Mouse (Mus musculus) CH12.LX (cell line): ENCODE measurements at regions not wholly inside any gene's neighbourhood (a gene's known extent, or its start where the extent isn't known, plus 50 kb on each side); places are given as distances from the start of the nearest gene placed in this dataset.

Experiments
- DNase-seq: peaks from one replicate; pipeline ENCODE4 v3.0.0-alpha.2; 2013; ENCODE audit errors: extremely low read depth
- H3K27ac ChIP-seq: 2 replicates; pipeline ENCODE4 v1.5.1; 2012; ENCODE audit warnings: low read depth, mild to moderate bottlenecking, control low read depth, moderate library complexity; ENCODE audit not compliant: insufficient read depth
- H3K27me3 ChIP-seq: replicated peaks from 2 replicates; pipeline ENCODE3; 2012; ENCODE audit warnings: inconsistent platforms
- H3K36me3 ChIP-seq, 2 experiments: replicated peaks in 1 of 2; 2 replicates each; pipeline versions ENCODE3 to v1.6.1; 2012; ENCODE audit warnings: inconsistent platforms in 1 of 2, low read length in 1 of 2, mild to moderate bottlenecking in 1 of 2, mixed read lengths in 1 of 2, moderate library complexity in 1 of 2; ENCODE audit not compliant: control insufficient read depth in 1 of 2, insufficient read depth in 1 of 2
- H3K4me1 ChIP-seq, 2 experiments: 2 replicates each; pipeline ENCODE4 v1.6.1; 2012; ENCODE audit warnings: inconsistent platforms in 1 of 2, moderate library complexity in 1 of 2; ENCODE audit not compliant: insufficient read depth in 2 of 2, control insufficient read depth in 1 of 2
- H3K4me2 ChIP-seq: 2 replicates; pipeline ENCODE4 v1.6.1; 2012; ENCODE audit warnings: low read depth, mild to moderate bottlenecking, control low read depth; ENCODE audit not compliant: poor library complexity, insufficient read depth, severe bottlenecking
- H3K4me3 ChIP-seq, 3 experiments: fragments of 150-350 bp in 1 of 3; sonication (generic) in 1 of 3; replicated peaks in 1 of 3; 2 replicates each; pipeline versions ENCODE3 to v1.5.1; 2011 to 2012; ENCODE audit warnings: low read depth in 2 of 3, low read length in 2 of 3, mild to moderate bottlenecking in 2 of 3, moderate library complexity in 2 of 3, control low read depth in 1 of 3, improper control_type of control experiment in 1 of 3, inconsistent platforms in 1 of 3, mixed read lengths in 1 of 3; ENCODE audit not compliant: poor library complexity in 1 of 3
- H3K79me2 ChIP-seq: replicated peaks from 2 replicates; pipeline ENCODE4 v1.6.1; 2012; ENCODE audit warnings: mild to moderate bottlenecking, moderate library complexity; ENCODE audit not compliant: control insufficient read depth, poor library complexity, insufficient read depth, severe bottlenecking; ENCODE audit errors: extremely low read depth
- H3K9ac ChIP-seq: 2 replicates; pipeline ENCODE4 v1.6.1; 2012; ENCODE audit warnings: low read depth, mild to moderate bottlenecking, control low read depth, moderate library complexity; ENCODE audit not compliant: insufficient read depth
- H3K9me3 ChIP-seq: replicated peaks from 2 replicates; pipeline ENCODE3; 2012; ENCODE audit warnings: low read length, inconsistent platforms, mixed read lengths
- CHD2 ChIP-seq: IDR thresholded peaks from 2 replicates; pipeline ENCODE4 v1.6.1; 2011; ENCODE audit warnings: low read length, improper control_type of control experiment
- ELF1 ChIP-seq: IDR thresholded peaks from 2 replicates; pipeline ENCODE4 v1.6.1; 2014; ENCODE audit warnings: low read depth, mild to moderate bottlenecking, inconsistent platforms, low read length, improper control_type of control experiment
- EP300 ChIP-seq: IDR thresholded peaks from 2 replicates; pipeline ENCODE4 v1.6.1; 2011; ENCODE audit warnings: low read length, improper control_type of control experiment
- GABPA ChIP-seq: IDR thresholded peaks from 2 replicates; pipeline ENCODE4 v1.6.1; 2012; ENCODE audit warnings: low read depth, low read length, improper control_type of control experiment, inconsistent platforms; ENCODE audit not compliant: insufficient replicate concordance
- HCFC1 ChIP-seq: IDR thresholded peaks from 2 replicates; pipeline ENCODE4 v1.6.1; 2012; ENCODE audit warnings: low read depth, mild to moderate bottlenecking, inconsistent platforms, low read length, improper control_type of control experiment
- KAT2A ChIP-seq: IDR thresholded peaks from 2 replicates; pipeline ENCODE4 v1.6.1; 2012; ENCODE audit warnings: low read length, improper control_type of control experiment, inconsistent platforms; ENCODE audit not compliant: insufficient replicate concordance
- MAFK ChIP-seq: IDR thresholded peaks from 2 replicates; pipeline ENCODE4 v1.6.1; 2011; ENCODE audit warnings: low read length, improper control_type of control experiment; ENCODE audit not compliant: insufficient replicate concordance
- MXI1 ChIP-seq: IDR thresholded peaks from 2 replicates; pipeline ENCODE4 v1.6.1; 2011; ENCODE audit warnings: mild to moderate bottlenecking, low read depth, low read length, improper control_type of control experiment
- POLR2A ChIP-seq: IDR thresholded peaks from 2 replicates; pipeline ENCODE4 v1.6.1; 2011; ENCODE audit warnings: low read depth, mild to moderate bottlenecking, improper control_type of control experiment, low read length
- RCOR1 ChIP-seq: conservative IDR thresholded peaks from 2 replicates; pipeline ENCODE4 v1.6.1; 2012; ENCODE audit warnings: low read depth, mild to moderate bottlenecking, inconsistent platforms, low read length, improper control_type of control experiment
- SMC3 ChIP-seq: IDR thresholded peaks from 2 replicates; pipeline ENCODE4 v1.6.1; 2011; ENCODE audit warnings: low read depth, low read length, improper control_type of control experiment
- ZKSCAN1 ChIP-seq: IDR thresholded peaks from 2 replicates; pipeline ENCODE4 v1.6.1; 2012; ENCODE audit warnings: low read depth, inconsistent platforms, low read length, improper control_type of control experiment, borderline replicate concordance
- ZMIZ1 ChIP-seq: IDR thresholded peaks from 2 replicates; pipeline ENCODE4 v1.6.1; 2012; ENCODE audit warnings: low read depth, mild to moderate bottlenecking, inconsistent platforms, low read length, improper control_type of control experiment
- ZNF384 ChIP-seq: IDR thresholded peaks from 2 replicates; pipeline ENCODE4 v1.6.1; 2012; ENCODE audit warnings: low read depth, low read length, improper control_type of control experiment, inconsistent platforms
- dilution Hi-C: fragments of 300-500 bp; cut with MboI; formaldehyde crosslinking; loops from 2 replicates; pipeline ENCODE4 v1.14.3; 2020; ENCODE audit warnings: low sequenced_read_pairs; ENCODE audit not compliant: extremely low pct_unique_long_range_greater_than_20kb, extremely low pct_ligation_motif_present
- in situ Hi-C: fragments of 300-500 bp; cut with MboI; formaldehyde crosslinking; loops from 3 replicates; pipeline ENCODE4 v1.14.3; 2019; ENCODE audit warnings: low sequenced_read_pairs, low pct_ligation_motif_present, low pct_unique_long_range_greater_than_20kb, mixed read lengths

DNA sequence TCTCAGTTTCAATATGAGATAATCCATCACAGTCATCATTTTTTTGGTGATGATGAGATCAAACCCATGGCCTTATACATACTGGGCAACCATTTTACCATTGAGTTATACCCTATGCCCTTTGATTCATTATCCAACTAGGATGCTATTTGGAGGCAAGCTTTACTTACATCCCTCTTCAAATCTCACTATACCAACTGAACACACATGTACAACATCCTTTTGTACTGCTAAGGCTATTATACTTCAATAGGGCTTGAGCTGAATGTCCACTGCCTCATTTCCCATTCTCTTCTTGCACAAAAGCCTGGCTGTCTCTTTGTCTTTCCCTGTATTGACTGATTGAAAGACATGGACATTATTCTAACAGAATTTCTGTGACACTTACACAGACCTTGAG, 1162.0 kb upstream of the Tenm2 start:
- in situ Hi-C loops (no loop called here), dilution Hi-C loops (no loop called here)
- no peak overlapping the region for H3K4me2 ChIP-seq
- TF ChIP-seq MAFK, result no peak
- TF ChIP-seq SMC3, result no peak
- no peak for TF ChIP-seq ELF1
- TF ChIP-seq, all 38 proteins: peak for 0
- Histone ChIP-seq H3K36me3 (no peaks in the 10 kb centered on the region), H3K9ac (no peak overlapping the region), H3K4me3 (no peak overlapping the region), H3K79me2 (no peaks in the 10 kb centered on the region), H3K27ac (no peak overlapping the region), H3K9me3 (peaks cover 22% of the 10 kb centered on the region), H3K4me1 (no peaks in the 10 kb centered on the region), H3K27me3 (no peaks in the 10 kb centered on the region)
- no peak for DNase-seq

DNA sequence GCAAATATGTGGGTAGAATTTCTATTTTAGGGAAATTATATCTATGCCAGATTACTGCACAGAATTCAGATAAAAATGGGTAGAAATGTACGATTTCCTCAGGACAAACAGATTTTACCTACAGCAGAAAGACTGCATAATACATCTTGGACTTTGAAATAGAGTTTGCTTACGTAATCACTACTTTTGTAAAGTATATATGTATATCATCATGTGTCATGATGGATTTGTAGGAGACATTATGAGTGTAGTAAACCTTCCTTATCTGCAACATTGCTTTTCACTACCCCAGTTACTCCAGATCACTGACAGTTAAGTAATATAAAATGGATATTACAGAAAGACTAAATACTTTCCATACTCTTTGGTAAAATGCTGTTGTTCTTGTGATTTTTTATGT, 1151.2 kb upstream of the Tenm2 start:
- TF ChIP-seq KAT2A (no peak), ZMIZ1 (no peak), EP300 (no peak), CHD2 (no peak), ELF1 (no peak), POLR2A (no peak)
- Histone ChIP-seq H3K9ac (no peak overlapping the region), H3K4me2 (no peak overlapping the region), H3K36me3 (no peaks in the 10 kb centered on the region), H3K4me3 (no peak overlapping the region), H3K9me3 (peaks cover 27% of the 10 kb centered on the region), H3K79me2 (no peaks in the 10 kb centered on the region), H3K4me1 (no peaks in the 10 kb centered on the region), H3K27me3 (no peaks in the 10 kb centered on the region), H3K27ac (no peak overlapping the region)
- no peak for DNase-seq
- dilution Hi-C loops (no loop called here), in situ Hi-C loops (no loop called here)

GRCm38 (mm10) chr11:38346442-38346841, 1110.7 kb upstream of the Tenm2 start:
- dilution Hi-C loops, result no loop called here
- H3K79me2 ChIP-seq, result no peaks in the 10 kb centered on the region
- no peak overlapping the region for H3K4me2 ChIP-seq
- no peaks in the 10 kb centered on the region for H3K27me3 ChIP-seq
- peaks cover 41% of the 10 kb centered on the region for H3K9me3 ChIP-seq
- in situ Hi-C loops, result no loop called here
- no peaks in the 10 kb centered on the region for H3K36me3 ChIP-seq
- TF ChIP-seq MXI1 (no peak), CHD2 (no peak), ZNF384 (no peak), SMC3 (no peak), ZKSCAN1 (no peak), HCFC1 (no peak), RCOR1 (no peak), GABPA (no peak), EP300 (no peak)
- no peaks in the 10 kb centered on the region for H3K4me1 ChIP-seq
- H3K27ac ChIP-seq, result no peak overlapping the region
- no peak overlapping the region for H3K9ac ChIP-seq
- H3K4me3 ChIP-seq, result no peak overlapping the region
- no peak for DNase-seq
